Mouse (Mus musculus): Measurements from ENCODE around the gene Tnfrsf9. TPM values are rescaled to one million over a fixed set of nuclear protein-coding genes. Genes with fewer than 3 reads are reported as not detected.

The Tnfrsf9 gene
- polyA plus RNA-seq, 1 experiment: not detected

- Histone ChIP-seq H3K27me3 (ENCODE audit: control insufficient read depth) (no peaks in the 10 kb centered on the region), H3K9me3 (ENCODE audit: control insufficient read depth, low read length) (peaks cover 16% of the 10 kb centered on the region), H3K4me3 (replicated peaks) (no peak overlapping the region), H3K4me1 (ENCODE audit: control insufficient read depth) (no peaks in the 10 kb centered on the region), H3K36me3 (ENCODE audit: control insufficient read depth) (no peaks in the 10 kb centered on the region)
- no peak for TF ChIP-seq TAL1 (IDR thresholded peaks at IDR 0.05; ENCODE audit: low read length)
- no peak for TF ChIP-seq GATA1 (IDR thresholded peaks at IDR 0.05; ENCODE audit: low read length)
Observed at GRCm38 (mm10) chr4:150990148-150990547, 75.8 kb downstream of the Tnfrsf9 start.

Other genes starting within 250 kb of the Tnfrsf9 start
- gene Errfi1, start 60.6 kb upstream of the Tnfrsf9 start, polyA plus RNA-seq (2012): not detected in 2 replicates
- gene Park7, start 125 bp upstream of the Tnfrsf9 start, polyA plus RNA-seq (2012): 26.7 and 34.4 TPM in 2 replicates
- not detected in 2 replicates for gene Uts2, start 82.5 kb downstream of the Tnfrsf9 start, polyA plus RNA-seq (2012)
- 0.03 and 0.04 TPM in 2 replicates for gene Per3, start 130.1 kb downstream of the Tnfrsf9 start, polyA plus RNA-seq (2012)
- gene Vamp3, start 143.4 kb downstream of the Tnfrsf9 start, polyA plus RNA-seq (2012): 0.09 and 0.14 TPM in 2 replicates
- not detected in 2 replicates for gene Gm13090, start 175.0 kb downstream of the Tnfrsf9 start, polyA plus RNA-seq (2012)